Mouse (Mus musculus) heart, embryonic 15.5 days (tissue): ENCODE measurements around the gene Vmn1r176. TPM values are rescaled to one million over a fixed set of nuclear protein-coding genes. Genes with fewer than 3 reads are reported as not detected.
"Not testable (repeated sequence)": the region's sequence is repeated elsewhere in the genome, so short reads cannot be mapped to it uniquely, and the experiment has no call there.

Experiments used
- ATAC-seq: fragments of 200-750 bp; cut with Nextera tagmentation; replicated peaks from 2 replicates; pipeline ENCODE4 v1.8.0; 2017; ENCODE audit warnings: low read depth, moderate TSS enrichment; ENCODE audit not compliant: insufficient number of reproducible peaks, insufficient read depth, low FRiP score
- H3K27ac ChIP-seq: fragments of 300-500 bp; sonication (generic); 2 replicates; pipeline ENCODE4 v1.5.1; 2015; ENCODE audit warnings: mild to moderate bottlenecking, inconsistent platforms
- H3K27me3 ChIP-seq: fragments of 300-500 bp; sonication (generic); 2 replicates; pipeline ENCODE4 v1.6.1; 2015; ENCODE audit warnings: inconsistent platforms
- H3K36me3 ChIP-seq: fragments of 300-500 bp; sonication (generic); 2 replicates; pipeline ENCODE4 v1.6.1; 2015; ENCODE audit warnings: mild to moderate bottlenecking, inconsistent platforms
- H3K4me1 ChIP-seq: fragments of 300-500 bp; sonication (generic); replicated peaks from 2 replicates; pipeline ENCODE4 v1.6.1; 2015; ENCODE audit warnings: inconsistent platforms
- H3K4me2 ChIP-seq: fragments of 300-500 bp; sonication (generic); 2 replicates; pipeline ENCODE4 v1.6.1; 2015; ENCODE audit warnings: inconsistent platforms, mild to moderate bottlenecking, moderate library complexity
- H3K4me3 ChIP-seq: fragments of 300-500 bp; sonication (generic); 2 replicates; pipeline ENCODE4 v1.5.1; 2015; ENCODE audit warnings: mild to moderate bottlenecking, inconsistent platforms
- H3K9ac ChIP-seq: fragments of 300-500 bp; sonication (generic); 2 replicates; pipeline ENCODE4 v1.6.1; 2015; ENCODE audit warnings: mild to moderate bottlenecking, inconsistent platforms
- H3K9me3 ChIP-seq: fragments of 300-500 bp; sonication (generic); replicated peaks from 2 replicates; pipeline ENCODE4 v1.6.1; 2016; ENCODE audit warnings: inconsistent platforms
- WGBS: fragments of 180-500 bp; shearing (Covaris S2); methylation state at CpG from one replicate; pipeline ENCODE4 v1.1.7; 2015; ENCODE audit warnings: mixed read lengths; 5-methylcytosine and 5-hydroxymethylcytosine counted together
- polyA plus RNA-seq: library from polyadenylated mRNA; unstranded; fragments of >200 nt; fragmentation: Nextera tagmentation; extraction: Ambion mirVana; gene quantifications from 2 replicates; pipeline ENCODE4 v1.2.1, GENCODE M21; 2015

Vmn1r176 gene
- polyA plus RNA-seq, result not detected in 2 replicates

- not testable (repeated sequence) for H3K4me1 ChIP-seq, H3K9me3 ChIP-seq
Observed at GRCm38 (mm10) chr7:23837272-23837671, at the start of gene Vmn1r176. Gene Vmn1r176 (minus strand): TSS chr7:23837372.

GRCm38 (mm10) chr7:23876918-23877317 is 39.7 kb upstream of the Vmn1r176 start:
- H3K27me3 ChIP-seq, H3K4me2 ChIP-seq, H3K4me3 ChIP-seq, H3K27ac ChIP-seq, ATAC-seq, H3K9me3 ChIP-seq, H3K9ac ChIP-seq, H3K36me3 ChIP-seq, H3K4me1 ChIP-seq: not testable (repeated sequence)
- WGBS, result 58% methylated on average over 4 of the region's 4 CpGs

More at GRCm38 (mm10) chr7:23837272-23837671, at the start of gene Vmn1r176:
- not testable (repeated sequence) for H3K27me3 ChIP-seq, H3K27ac ChIP-seq, ATAC-seq, H3K36me3 ChIP-seq, H3K9ac ChIP-seq, H3K4me3 ChIP-seq, H3K4me2 ChIP-seq
- WGBS, result no CpG with 5 or more reads among the region's 1 CpGs

DNA sequence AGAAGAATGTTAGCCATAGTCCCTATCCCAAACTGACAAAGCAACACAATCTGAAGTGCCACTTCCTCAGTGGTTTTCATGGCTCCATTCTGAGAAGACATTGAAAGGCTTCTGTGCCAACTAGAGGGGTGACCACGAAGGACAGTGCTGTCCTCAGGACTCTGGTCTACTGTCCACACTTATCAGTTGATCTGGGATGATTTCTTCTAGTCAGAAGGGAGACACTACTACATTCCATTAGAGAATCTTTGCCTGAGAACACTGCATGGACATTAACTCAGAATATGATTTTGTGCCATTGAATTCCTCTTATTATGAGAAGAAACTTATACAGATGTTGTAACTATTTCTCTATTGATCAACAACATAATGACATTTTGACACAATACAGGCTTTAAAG is 29.2 kb upstream of the Vmn1r176 start, which contains the start of gene Vmn1r177:
Vmn1r177 (minus strand) TSS at position 101 of the 400 bp plus-strand sequence.
- not testable (repeated sequence) for H3K4me3 ChIP-seq, H3K27ac ChIP-seq, H3K9ac ChIP-seq, H3K4me2 ChIP-seq, H3K9me3 ChIP-seq, H3K4me1 ChIP-seq, H3K27me3 ChIP-seq, H3K36me3 ChIP-seq, ATAC-seq
- WGBS, result 0% methylated on average over 1 of the region's 1 CpGs

DNA sequence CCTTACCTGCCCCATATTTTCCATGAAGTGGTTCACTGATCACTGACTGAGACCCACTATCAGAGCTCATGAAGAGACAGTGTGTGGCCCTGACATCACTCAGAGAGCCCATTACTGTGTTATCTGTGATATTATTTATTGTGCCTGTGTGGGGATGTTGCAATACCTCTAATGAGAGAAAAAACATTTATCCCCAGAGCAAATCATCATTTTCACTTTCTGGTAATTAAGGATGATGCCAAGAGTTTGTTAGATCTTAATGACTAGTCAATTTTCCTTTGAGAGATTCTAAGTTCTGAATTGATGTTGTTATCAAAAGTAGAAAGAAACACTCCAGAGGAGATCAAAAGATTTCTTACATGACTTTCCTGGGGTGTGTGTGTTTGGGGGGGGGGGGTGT is 26.6 kb downstream of the Vmn1r176 start, which contains the start of gene Vmn1r175:
Vmn1r175 (minus strand) TSS at position 101 of the 400 bp plus-strand sequence.
- H3K27ac ChIP-seq, H3K4me3 ChIP-seq, H3K27me3 ChIP-seq, H3K9ac ChIP-seq, H3K4me1 ChIP-seq, H3K9me3 ChIP-seq, H3K36me3 ChIP-seq, ATAC-seq, H3K4me2 ChIP-seq: not testable (repeated sequence)

- no peak for ATAC-seq
- no peak overlapping the region for H3K4me2 ChIP-seq
- H3K4me3 ChIP-seq, result no peak overlapping the region
- peaks cover 6% of the 10 kb centered on the region; the same call in 1 of the 2 replicates for H3K9me3 ChIP-seq
- no peak overlapping the region for H3K9ac ChIP-seq
- 74% methylated on average over 6 of the region's 6 CpGs for WGBS
- H3K27ac ChIP-seq, result no peak overlapping the region
- H3K27me3 ChIP-seq, result no peaks in the 10 kb centered on the region
- no peaks in the 10 kb centered on the region for H3K4me1 ChIP-seq
- H3K36me3 ChIP-seq, result no peaks in the 10 kb centered on the region
Observed at GRCm38 (mm10) chr7:23784526-23784925, 52.6 kb downstream of the Vmn1r176 start.

Other genes with a start within 250 kb of the Vmn1r176 start
- not detected in 2 replicates for gene Vmn1r170, start 231.2 kb downstream of the Vmn1r176 start, polyA plus RNA-seq
- gene Vmn1r171, start 206.7 kb downstream of the Vmn1r176 start, polyA plus RNA-seq, result not detected in 2 replicates
- not detected in 2 replicates for gene Vmn1r172, start 179.1 kb downstream of the Vmn1r176 start, polyA plus RNA-seq
- not detected in 2 replicates for gene Vmn1r173, start 136.7 kb downstream of the Vmn1r176 start, polyA plus RNA-seq
- gene Vmn1r174, start 85.1 kb downstream of the Vmn1r176 start, polyA plus RNA-seq, result not detected in 2 replicates
- gene Vmn1r175, start 26.7 kb downstream of the Vmn1r176 start, polyA plus RNA-seq, result not detected in 2 replicates
- gene Vmn1r177, start 29.1 kb upstream of the Vmn1r176 start, polyA plus RNA-seq, result not detected in 2 replicates
- gene Vmn1r178, start 54.6 kb upstream of the Vmn1r176 start, polyA plus RNA-seq, result not detected in 2 replicates
- gene Vmn1r179, start 89.6 kb upstream of the Vmn1r176 start, polyA plus RNA-seq, result not detected in 2 replicates
- gene Vmn1r180, start 113.3 kb upstream of the Vmn1r176 start, polyA plus RNA-seq, result not detected in 2 replicates
- gene Vmn1r181, start 137.2 kb upstream of the Vmn1r176 start, polyA plus RNA-seq, result not detected in 2 replicates
- not detected in 2 replicates for gene V1rd19, start 164.3 kb upstream of the Vmn1r176 start, polyA plus RNA-seq
- gene Vmn1r183, start 215.9 kb upstream of the Vmn1r176 start, polyA plus RNA-seq, result not detected in 2 replicates
- gene Zfp180, start 244.6 kb upstream of the Vmn1r176 start, polyA plus RNA-seq, result 11.5 and 14.2 TPM in 2 replicates